Mouse (Mus musculus) heart, postnatal 0 days (tissue): ENCODE results near the gene Med13.

ENCODE experiments used
- CTCF ChIP-seq: IDR thresholded peaks from 2 replicates; pipeline ENCODE4 v1.5.1; 2016; ENCODE audit warnings: antibody characterized with exemption, control low read depth, low read depth
- EP300 ChIP-seq: IDR thresholded peaks from 2 replicates; pipeline ENCODE4 v1.6.1; 2016; ENCODE audit warnings: antibody characterized with exemption, low read depth

- TF ChIP-seq CTCF (no peak), EP300 (no peak)
These were observed 28.4 kb upstream of the Med13 start for GRCm38 (mm10) chr11:86385710-86386282.
